Mouse (Mus musculus) ES-Bruce4 (cell line): ENCODE measurements around the gene Tbx18.

ENCODE experiments used
- CTCF ChIP-seq: IDR thresholded peaks from one replicate; pipeline ENCODE4 v1.8.1; 2011; ENCODE audit warnings: low read depth, low read length
- EP300 ChIP-seq: IDR thresholded peaks from 2 replicates; pipeline ENCODE4 v1.6.1; 2011; ENCODE audit warnings: low read depth, low read length; ENCODE audit not compliant: insufficient read depth
- POLR2A ChIP-seq: IDR thresholded peaks from one replicate; pipeline ENCODE4 v1.8.1; 2011; ENCODE audit warnings: low read length; ENCODE audit not compliant: insufficient read depth

- no peak for TF ChIP-seq CTCF
- TF ChIP-seq POLR2A = no peak
- TF ChIP-seq EP300 = no peak
Measured at GRCm38 (mm10) chr9:87738123-87738522, 7.1 kb upstream of the Tbx18 start.
